Mouse (Mus musculus) lung, postnatal 0 days (tissue): ENCODE measurements around the gene 1700011L22Rik.

ENCODE experiments used
- CTCF ChIP-seq: IDR thresholded peaks from 2 replicates; pipeline ENCODE4 v1.5.1; 2016; ENCODE audit warnings: antibody characterized with exemption, mild to moderate bottlenecking
- EP300 ChIP-seq: IDR thresholded peaks from 2 replicates; pipeline ENCODE4 v1.6.1; 2016; ENCODE audit warnings: antibody characterized with exemption, mild to moderate bottlenecking, control low read depth

DNA sequence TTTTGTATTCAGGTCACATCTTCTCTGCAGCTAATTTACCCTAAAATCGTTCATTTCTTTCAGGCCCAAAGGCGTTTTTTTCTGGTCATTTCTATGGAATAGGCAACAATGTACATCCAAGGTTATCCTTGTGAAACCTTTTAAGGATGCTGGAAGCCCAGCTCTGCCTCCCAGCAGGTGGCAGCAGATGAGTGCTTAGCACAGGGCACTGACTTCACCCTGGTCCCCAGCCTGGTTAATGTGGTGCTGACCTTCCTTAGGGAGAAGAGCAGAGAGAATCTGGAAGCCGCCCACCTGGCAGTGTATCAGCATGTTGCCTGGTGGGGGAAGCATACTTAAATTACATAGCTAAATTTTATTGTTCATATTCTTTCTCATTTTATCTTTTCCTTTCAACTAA, 49.4 kb upstream of the 1700011L22Rik start:
- TF ChIP-seq CTCF = peak; percentile 94
- TF ChIP-seq EP300 = no peak
